Mouse (Mus musculus): ENCODE results near the gene Atf6.

DNA sequence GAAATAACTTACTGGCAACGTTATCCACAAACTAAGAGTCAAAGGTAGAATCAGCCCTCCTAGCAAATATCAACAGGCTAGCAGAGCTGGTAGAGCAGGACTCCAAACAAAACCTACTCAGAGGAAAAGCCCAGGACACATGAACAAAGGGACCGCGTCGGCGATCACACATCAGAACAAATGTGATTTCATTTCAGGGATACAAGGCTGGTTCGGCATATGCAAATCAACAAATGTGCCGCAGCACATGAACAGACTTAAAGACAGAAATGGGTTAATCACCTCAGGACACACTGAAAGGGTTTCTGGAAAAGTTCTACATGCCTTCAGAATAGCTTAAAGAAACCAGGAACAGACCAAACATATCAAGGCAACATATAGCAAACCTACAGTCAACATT lies 155.8 kb downstream of the Atf6 start:
- TF ChIP-seq POLR2A (IDR thresholded peaks at IDR 0.05; ENCODE audit: extremely low read depth, insufficient read depth, low read length), result no peak
- no peak for TF ChIP-seq CTCF (IDR thresholded peaks at IDR 0.05; ENCODE audit: low read depth, low read length)

Data from liver, adult 2 months (tissue).